19 mouse cellular contexts compared by ENCODE assay signal in genomic region chr10:4971156-4971555, GRCm38 (mm10).
"Had no signal": no experiment of that assay in that cellular context is flagged by ENCODE, and none has a peak within 500 bp of the region (broad histone marks: within the 10 kb centered on the region; RNA-seq: fewer than 3 reads in every experiment).

No protein-coding gene starts in this region.

- H3K27ac ChIP-seq: kidney, embryonic 15.5 days; limb, embryonic 12.5 days; limb, embryonic 15.5 days; liver, embryonic 14.5 days; lung, embryonic 15.5 days; stomach, postnatal 0 days had no signal

- H3K9me3 ChIP-seq: kidney, embryonic 15.5 days; limb, embryonic 12.5 days; limb, embryonic 15.5 days; lung, embryonic 15.5 days had no signal

- H3K4me1 ChIP-seq: limb, embryonic 15.5 days; lung, embryonic 15.5 days had no signal

- H3K27me3 ChIP-seq: kidney, embryonic 15.5 days; limb, embryonic 12.5 days; limb, embryonic 15.5 days; lung, embryonic 15.5 days had no signal

- H3K36me3 ChIP-seq: kidney, embryonic 15.5 days; limb, embryonic 12.5 days; limb, embryonic 15.5 days; lung, embryonic 15.5 days had no signal

- H3K4me3 ChIP-seq: kidney, embryonic 15.5 days; limb, embryonic 12.5 days; limb, embryonic 15.5 days; lung, embryonic 15.5 days had no signal

- DNase-seq: kidney, adult 2 months; kidney, postnatal 14 days; left cerebral cortex, postnatal 4 days; liver, postnatal 0 days; lung, postnatal 10 days; lung, postnatal 4 days; midbrain, embryonic 14.5 days; right cerebral cortex, adult 18-20 months; right cerebral cortex, postnatal 14 days; right cerebral cortex, postnatal 4 days; thymus, adult 2 months; thymus, postnatal 14 days; thymus, postnatal 4 days had no signal
